Mouse (Mus musculus): ENCODE results near the gene Map3k7. TPM values are rescaled to one million over a fixed set of nuclear protein-coding genes. Genes with fewer than 3 reads are reported as not detected.

Map3k7 gene
- polyA plus RNA-seq, 1 experiment from 2014 or later = 32.6 TPM

- H3K4me1 ChIP-seq = peaks cover 17% of the 10 kb centered on the region
- H3K9me3 ChIP-seq (replicated peaks) = no peaks in the 10 kb centered on the region
- no peaks in the 10 kb centered on the region for H3K36me3 ChIP-seq (ENCODE audit: poor library complexity, severe bottlenecking)
- no peak overlapping the region for H3K4me3 ChIP-seq
- no peak overlapping the region for H3K27ac ChIP-seq
- WGBS = 0% methylated on average over 5 of the region's 5 CpGs
- H3K4me2 ChIP-seq = no peak overlapping the region
- no peak for ATAC-seq
- no peaks in the 10 kb centered on the region for H3K27me3 ChIP-seq
- no peak overlapping the region for H3K9ac ChIP-seq
Observed at GRCm38 (mm10) chr4:32045234-32045633, 81.3 kb downstream of the Map3k7 start.

GRCm38 (mm10) chr4:32049824-32050223, 85.9 kb downstream of the Map3k7 start:
- peaks cover 8% of the 10 kb centered on the region for H3K4me1 ChIP-seq
- H3K4me2 ChIP-seq = no peak overlapping the region
- no peaks in the 10 kb centered on the region for H3K36me3 ChIP-seq (ENCODE audit: poor library complexity, severe bottlenecking)
- WGBS = 35% methylated on average over 4 of the region's 4 CpGs
- no peak overlapping the region for H3K27ac ChIP-seq
- 0 out of 2 replicates have a peak, but pooled peaks have one; percentile 20 for ATAC-seq
- H3K27me3 ChIP-seq = no peaks in the 10 kb centered on the region
- H3K4me3 ChIP-seq = no peak overlapping the region
- H3K9me3 ChIP-seq (replicated peaks) = no peaks in the 10 kb centered on the region
- no peak overlapping the region for H3K9ac ChIP-seq

- Histone ChIP-seq H3K9ac (no peak overlapping the region), H3K4me3 (no peak overlapping the region), H3K27me3 (no peaks in the 10 kb centered on the region), H3K4me2 (no peak overlapping the region), H3K9me3 (replicated peaks) (no peaks in the 10 kb centered on the region), H3K36me3 (ENCODE audit: poor library complexity, severe bottlenecking) (no peaks in the 10 kb centered on the region), H3K27ac (no peak overlapping the region), H3K4me1 (peaks cover 22% of the 10 kb centered on the region; the same call in 1 of the 2 replicates)
- no peak for ATAC-seq
- 92% methylated on average over 14 of the region's 14 CpGs for WGBS
Observed at GRCm38 (mm10) chr4:32053171-32053570, 89.3 kb downstream of the Map3k7 start.

- ATAC-seq = peak; percentile 94
- no peak overlapping the region for H3K27ac ChIP-seq
- H3K27me3 ChIP-seq = no peaks in the 10 kb centered on the region
Observed at GRCm38 (mm10) chr4:32055151-32056052, 91.5 kb downstream of the Map3k7 start.

GRCm38 (mm10) chr4:32056441-32056840, 92.5 kb downstream of the Map3k7 start:
- Histone ChIP-seq H3K27ac (no peak overlapping the region), H3K4me1 (peaks cover 20% of the 10 kb centered on the region; the same call in 1 of the 2 replicates), H3K4me3 (no peak overlapping the region), H3K9me3 (replicated peaks) (no peaks in the 10 kb centered on the region), H3K36me3 (ENCODE audit: poor library complexity, severe bottlenecking) (no peaks in the 10 kb centered on the region), H3K4me2 (no peak overlapping the region), H3K27me3 (no peaks in the 10 kb centered on the region), H3K9ac (no peak overlapping the region)
- 78% methylated on average over 7 of the region's 7 CpGs for WGBS
- no peak for ATAC-seq

More at GRCm38 (mm10) chr4:32055151-32056052, 91.5 kb downstream of the Map3k7 start:
- peak overlapping the region; percentile 34 for H3K4me3 ChIP-seq
- H3K36me3 ChIP-seq (ENCODE audit: poor library complexity, severe bottlenecking) = no peaks in the 10 kb centered on the region
- H3K9ac ChIP-seq = peak overlapping the region; percentile 48
- peak overlapping the region; percentile 64 for H3K4me2 ChIP-seq
- no peaks in the 10 kb centered on the region for H3K9me3 ChIP-seq (replicated peaks)
- 21% methylated on average over 21 of the region's 21 CpGs for WGBS
- peaks cover 18% of the 10 kb centered on the region; the same call in 1 of the 2 replicates for H3K4me1 ChIP-seq

GRCm38 (mm10) chr4:32057102-32057501, 93.2 kb downstream of the Map3k7 start:
- Histone ChIP-seq H3K4me1 (peaks cover 26% of the 10 kb centered on the region; the same call in 1 of the 2 replicates), H3K27ac (no peak overlapping the region), H3K27me3 (no peaks in the 10 kb centered on the region), H3K4me3 (no peak overlapping the region), H3K4me2 (no peak overlapping the region), H3K9me3 (replicated peaks) (no peaks in the 10 kb centered on the region), H3K36me3 (ENCODE audit: poor library complexity, severe bottlenecking) (no peaks in the 10 kb centered on the region), H3K9ac (no peak overlapping the region)
- ATAC-seq = peak; percentile 57; the same call in 1 of the 2 replicates
- 45% methylated on average over 5 of the region's 5 CpGs for WGBS

- no peak overlapping the region for H3K4me3 ChIP-seq
- H3K27ac ChIP-seq = no peak overlapping the region
- peaks cover 39% of the 10 kb centered on the region for H3K4me1 ChIP-seq
- 89% methylated on average over 4 of the region's 4 CpGs for WGBS
- no peak overlapping the region for H3K4me2 ChIP-seq
- no peaks in the 10 kb centered on the region for H3K27me3 ChIP-seq
- H3K9me3 ChIP-seq (replicated peaks) = no peaks in the 10 kb centered on the region
- no peaks in the 10 kb centered on the region for H3K36me3 ChIP-seq (ENCODE audit: poor library complexity, severe bottlenecking)
- H3K9ac ChIP-seq = no peak overlapping the region
- ATAC-seq = no peak
Observed at GRCm38 (mm10) chr4:32060686-32061085, 96.8 kb downstream of the Map3k7 start.

GRCm38 (mm10) chr4:32062381-32063059, 98.6 kb downstream of the Map3k7 start:
- peak; percentile 45 for ATAC-seq
- 40% methylated on average over 4 of the region's 4 CpGs for WGBS
- no peaks in the 10 kb centered on the region for H3K9me3 ChIP-seq (replicated peaks)
- no peak overlapping the region for H3K4me2 ChIP-seq
- H3K4me1 ChIP-seq = peaks cover 27% of the 10 kb centered on the region
- no peak overlapping the region for H3K4me3 ChIP-seq
- 0 out of 2 replicates have a peak overlapping the region, but pooled peaks have one; percentile 4 for H3K27ac ChIP-seq
- no peak overlapping the region for H3K9ac ChIP-seq
- no peaks in the 10 kb centered on the region for H3K27me3 ChIP-seq
- no peaks in the 10 kb centered on the region for H3K36me3 ChIP-seq (ENCODE audit: poor library complexity, severe bottlenecking)

GRCm38 (mm10) chr4:32063291-32063690, 99.4 kb downstream of the Map3k7 start:
- 0 out of 2 replicates have a peak, but pooled peaks have one; percentile 24 for ATAC-seq
- WGBS = 45% methylated on average over 3 of the region's 3 CpGs
- H3K9ac ChIP-seq = no peak overlapping the region
- 0 out of 2 replicates have a peak overlapping the region, but pooled peaks have one; percentile 4 for H3K27ac ChIP-seq
- no peak overlapping the region for H3K4me2 ChIP-seq
- no peaks in the 10 kb centered on the region for H3K27me3 ChIP-seq
- no peaks in the 10 kb centered on the region for H3K9me3 ChIP-seq (replicated peaks)
- H3K4me3 ChIP-seq = no peak overlapping the region
- H3K4me1 ChIP-seq = peaks cover 27% of the 10 kb centered on the region
- no peaks in the 10 kb centered on the region for H3K36me3 ChIP-seq (ENCODE audit: poor library complexity, severe bottlenecking)

Data from forebrain, embryonic 13.5 days (tissue).